Mouse (Mus musculus): Measurements from ENCODE around the gene Stx8. TPM values are rescaled to one million over a fixed set of nuclear protein-coding genes. Genes with fewer than 3 reads are reported as not detected.
A peak's percentile ranks its signal among the peaks of the same experiment; 100 is the strongest.

Gene Stx8
- polyA plus RNA-seq, 1 experiment from 2014 or later: 69.7 TPM

DNA sequence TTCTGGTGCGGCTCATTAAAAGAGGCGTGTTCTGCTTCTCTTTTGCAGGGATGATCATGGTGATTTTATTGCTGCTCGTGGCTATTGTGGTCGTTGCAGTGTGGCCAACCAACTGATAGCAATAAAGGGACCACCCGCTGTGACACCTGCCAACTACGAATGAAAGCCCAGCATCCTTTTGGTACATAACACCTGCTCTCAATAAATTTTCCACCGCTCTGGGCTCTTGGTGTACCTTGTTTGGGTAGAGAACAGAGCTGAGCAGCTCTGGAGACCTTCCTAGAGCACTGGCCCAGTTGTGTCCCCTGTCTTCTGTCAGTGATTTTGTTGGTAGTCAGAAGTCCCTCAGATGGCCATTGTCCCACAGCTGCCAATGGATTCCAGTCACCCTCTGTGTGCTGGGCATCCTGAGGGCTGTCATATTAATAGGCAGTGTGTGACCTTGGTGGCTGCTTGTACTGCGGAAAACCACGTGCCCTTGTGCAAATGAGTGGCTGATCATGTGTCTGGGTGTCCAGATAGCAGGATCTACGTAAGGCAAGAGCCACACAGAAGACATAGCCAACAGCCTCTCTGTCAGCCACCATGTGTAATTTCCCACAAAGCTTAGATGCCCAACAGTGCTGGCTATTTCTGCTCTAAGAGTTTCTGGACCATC, 237.8 kb downstream of the Stx8 start:
- no peak overlapping the region for H3K4me2 ChIP-seq (ENCODE audit: low read depth, low read length)
- 68% methylated on average over 10 of the region's 10 CpGs for WGBS
- H3K27me3 ChIP-seq (ENCODE audit: control insufficient read depth, insufficient read depth, low read length): no peaks in the 10 kb centered on the region
- no peaks in the 10 kb centered on the region for H3K36me3 ChIP-seq (ENCODE audit: control insufficient read depth, insufficient read depth, low read length)
- no peak overlapping the region for H3K4me3 ChIP-seq (replicated peaks; ENCODE audit: low read length)
- ATAC-seq (ENCODE audit: insufficient read depth, low FRiP score): no peak
- H3K9me3 ChIP-seq (replicated peaks; ENCODE audit: control insufficient read depth, low read length): no peaks in the 10 kb centered on the region
- no peak overlapping the region for H3K9ac ChIP-seq (ENCODE audit: low read length)
- H3K4me1 ChIP-seq (ENCODE audit: control insufficient read depth, insufficient read depth, low read length): peaks cover 39% of the 10 kb centered on the region
- no peak overlapping the region for H3K27ac ChIP-seq (ENCODE audit: low read length)

DNA sequence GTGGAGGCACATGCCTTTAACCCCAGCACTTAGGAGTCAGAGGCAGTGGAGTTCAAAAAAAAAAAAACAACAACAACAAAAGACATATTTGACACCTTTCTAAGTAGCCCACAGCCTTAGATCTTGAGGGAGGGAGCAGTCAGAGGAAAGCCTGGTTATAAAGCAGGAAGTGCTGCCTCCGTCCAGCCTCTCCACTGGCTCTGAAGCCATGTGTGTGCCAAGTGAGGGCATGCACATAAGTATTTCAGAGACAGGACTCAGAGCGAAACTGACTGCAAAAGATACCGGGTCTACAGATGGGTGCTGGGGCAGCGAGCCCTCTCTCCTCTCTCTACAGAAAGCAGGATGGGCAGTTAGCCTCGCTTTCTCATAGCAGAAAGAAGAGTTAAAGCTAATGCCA, 238.4 kb downstream of the Stx8 start:
- H3K27ac ChIP-seq (ENCODE audit: low read length): 0 out of 2 replicates have a peak overlapping the region, but pooled peaks have one; percentile 13
- WGBS: 65% methylated on average over 5 of the region's 5 CpGs
- H3K4me1 ChIP-seq (ENCODE audit: control insufficient read depth, insufficient read depth, low read length): peaks cover 36% of the 10 kb centered on the region
- peak overlapping the region; percentile 23; the same call in 1 of the 2 replicates for H3K9ac ChIP-seq (ENCODE audit: low read length)
- H3K4me2 ChIP-seq (ENCODE audit: low read depth, low read length): no peak overlapping the region
- ATAC-seq (ENCODE audit: insufficient read depth, low FRiP score): no peak
- no peaks in the 10 kb centered on the region for H3K27me3 ChIP-seq (ENCODE audit: control insufficient read depth, insufficient read depth, low read length)
- no peaks in the 10 kb centered on the region for H3K36me3 ChIP-seq (ENCODE audit: control insufficient read depth, insufficient read depth, low read length)
- no peak overlapping the region for H3K4me3 ChIP-seq (replicated peaks; ENCODE audit: low read length)
- no peaks in the 10 kb centered on the region for H3K9me3 ChIP-seq (replicated peaks; ENCODE audit: control insufficient read depth, low read length)

- no peak for ATAC-seq (ENCODE audit: insufficient read depth, low FRiP score)
These were observed 239.7 kb downstream of the Stx8 start for GRCm38 (mm10) chr11:68205572-68206229.

GRCm38 (mm10) chr11:68208023-68208422, 242.0 kb downstream of the Stx8 start:
- Histone ChIP-seq H3K4me2 (ENCODE audit: low read depth, low read length) (no peak overlapping the region), H3K27me3 (ENCODE audit: control insufficient read depth, insufficient read depth, low read length) (no peaks in the 10 kb centered on the region), H3K9ac (ENCODE audit: low read length) (no peak overlapping the region; the same call in 1 of the 2 replicates), H3K4me1 (ENCODE audit: control insufficient read depth, insufficient read depth, low read length) (peaks cover 31% of the 10 kb centered on the region), H3K4me3 (replicated peaks; ENCODE audit: low read length) (no peak overlapping the region), H3K9me3 (replicated peaks; ENCODE audit: control insufficient read depth, low read length) (no peaks in the 10 kb centered on the region), H3K36me3 (ENCODE audit: control insufficient read depth, insufficient read depth, low read length) (no peaks in the 10 kb centered on the region), H3K27ac (ENCODE audit: low read length) (peak overlapping the region; percentile 82)
- WGBS: 64% methylated on average over 2 of the region's 2 CpGs
- no peak for ATAC-seq (ENCODE audit: insufficient read depth, low FRiP score)

More at GRCm38 (mm10) chr11:68205572-68206229, 239.7 kb downstream of the Stx8 start:
- Histone ChIP-seq H3K4me1 (ENCODE audit: control insufficient read depth, insufficient read depth, low read length) (peaks cover 27% of the 10 kb centered on the region), H3K27me3 (ENCODE audit: control insufficient read depth, insufficient read depth, low read length) (no peaks in the 10 kb centered on the region), H3K4me2 (ENCODE audit: low read depth, low read length) (no peak overlapping the region), H3K9ac (ENCODE audit: low read length) (no peak overlapping the region; the same call in 1 of the 2 replicates), H3K4me3 (replicated peaks; ENCODE audit: low read length) (no peak overlapping the region), H3K9me3 (replicated peaks; ENCODE audit: control insufficient read depth, low read length) (no peaks in the 10 kb centered on the region), H3K27ac (ENCODE audit: low read length) (0 out of 2 replicates have a peak overlapping the region, but pooled peaks have one; percentile 3), H3K36me3 (ENCODE audit: control insufficient read depth, insufficient read depth, low read length) (no peaks in the 10 kb centered on the region)
- 82% methylated on average over 10 of the region's 10 CpGs for WGBS

GRCm38 (mm10) chr11:68208582-68208981, 242.6 kb downstream of the Stx8 start:
- Histone ChIP-seq H3K4me2 (ENCODE audit: low read depth, low read length) (no peak overlapping the region), H3K27ac (ENCODE audit: low read length) (peak overlapping the region; percentile 82), H3K36me3 (ENCODE audit: control insufficient read depth, insufficient read depth, low read length) (no peaks in the 10 kb centered on the region), H3K27me3 (ENCODE audit: control insufficient read depth, insufficient read depth, low read length) (no peaks in the 10 kb centered on the region), H3K9me3 (replicated peaks; ENCODE audit: control insufficient read depth, low read length) (no peaks in the 10 kb centered on the region), H3K4me1 (ENCODE audit: control insufficient read depth, insufficient read depth, low read length) (peaks cover 31% of the 10 kb centered on the region), H3K4me3 (replicated peaks; ENCODE audit: low read length) (no peak overlapping the region), H3K9ac (ENCODE audit: low read length) (no peak overlapping the region; the same call in 1 of the 2 replicates)
- ATAC-seq (ENCODE audit: insufficient read depth, low FRiP score): no peak
- WGBS: 55% methylated on average over 1 of the region's 1 CpGs

DNA sequence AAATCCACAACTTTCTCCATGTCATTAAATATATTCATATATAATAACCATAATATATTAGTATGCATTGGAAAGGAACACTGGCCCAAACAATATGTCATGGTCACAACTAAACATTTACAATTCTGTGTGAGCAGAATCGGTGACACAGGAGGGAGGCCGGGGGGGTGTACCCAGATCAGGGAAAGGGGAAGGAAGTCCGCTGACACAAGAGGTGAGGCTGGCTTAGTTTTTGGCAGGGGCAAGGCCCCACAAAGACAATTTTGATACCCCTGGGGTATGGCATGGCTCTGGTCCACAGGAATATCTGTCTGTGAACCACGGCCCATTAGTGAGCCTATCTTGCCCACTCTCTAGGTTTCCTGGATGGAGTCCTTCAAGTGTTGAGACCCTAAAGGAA, 243.5 kb downstream of the Stx8 start:
- ATAC-seq (ENCODE audit: insufficient read depth, low FRiP score): no peak
- H3K4me1 ChIP-seq (ENCODE audit: control insufficient read depth, insufficient read depth, low read length): peaks cover 37% of the 10 kb centered on the region
- H3K4me3 ChIP-seq (replicated peaks; ENCODE audit: low read length): no peak overlapping the region
- H3K27me3 ChIP-seq (ENCODE audit: control insufficient read depth, insufficient read depth, low read length): no peaks in the 10 kb centered on the region
- H3K9ac ChIP-seq (ENCODE audit: low read length): 0 out of 2 replicates have a peak overlapping the region, but pooled peaks have one; percentile 31
- 56% methylated on average over 4 of the region's 4 CpGs for WGBS
- H3K27ac ChIP-seq (ENCODE audit: low read length): peak overlapping the region; percentile 82
- no peaks in the 10 kb centered on the region for H3K9me3 ChIP-seq (replicated peaks; ENCODE audit: control insufficient read depth, low read length)
- H3K4me2 ChIP-seq (ENCODE audit: low read depth, low read length): no peak overlapping the region
- H3K36me3 ChIP-seq (ENCODE audit: control insufficient read depth, insufficient read depth, low read length): no peaks in the 10 kb centered on the region

- Histone ChIP-seq H3K9me3 (replicated peaks; ENCODE audit: control insufficient read depth, low read length) (no peaks in the 10 kb centered on the region), H3K27ac (ENCODE audit: low read length) (no peak overlapping the region), H3K36me3 (ENCODE audit: control insufficient read depth, insufficient read depth, low read length) (no peaks in the 10 kb centered on the region), H3K9ac (ENCODE audit: low read length) (no peak overlapping the region), H3K4me2 (ENCODE audit: low read depth, low read length) (no peak overlapping the region), H3K4me3 (replicated peaks; ENCODE audit: low read length) (no peak overlapping the region), H3K4me1 (ENCODE audit: control insufficient read depth, insufficient read depth, low read length) (peaks cover 44% of the 10 kb centered on the region), H3K27me3 (ENCODE audit: control insufficient read depth, insufficient read depth, low read length) (no peaks in the 10 kb centered on the region)
- WGBS: 89% methylated on average over 5 of the region's 5 CpGs
- no peak for ATAC-seq (ENCODE audit: insufficient read depth, low FRiP score)
These were observed 244.7 kb downstream of the Stx8 start for GRCm38 (mm10) chr11:68210714-68211113.

GRCm38 (mm10) chr11:68211924-68212578, 246.1 kb downstream of the Stx8 start:
- Histone ChIP-seq H3K36me3 (ENCODE audit: control insufficient read depth, insufficient read depth, low read length) (no peaks in the 10 kb centered on the region), H3K9ac (ENCODE audit: low read length) (peak overlapping the region; percentile 52; the same call in 1 of the 2 replicates), H3K4me3 (replicated peaks; ENCODE audit: low read length) (no peak overlapping the region), H3K27ac (ENCODE audit: low read length) (peak overlapping the region; percentile 64), H3K4me2 (ENCODE audit: low read depth, low read length) (no peak overlapping the region), H3K9me3 (replicated peaks; ENCODE audit: control insufficient read depth, low read length) (no peaks in the 10 kb centered on the region), H3K4me1 (ENCODE audit: control insufficient read depth, insufficient read depth, low read length) (peaks cover 52% of the 10 kb centered on the region), H3K27me3 (ENCODE audit: control insufficient read depth, insufficient read depth, low read length) (no peaks in the 10 kb centered on the region)
- ATAC-seq (ENCODE audit: insufficient read depth, low FRiP score): peak; percentile 30; the same call in 1 of the 2 replicates
- 33% methylated on average over 8 of the region's 8 CpGs for WGBS

GRCm38 (mm10) chr11:68213896-68214295, 247.9 kb downstream of the Stx8 start:
- WGBS: 64% methylated on average over 3 of the region's 3 CpGs
- no peak overlapping the region for H3K4me2 ChIP-seq (ENCODE audit: low read depth, low read length)
- no peaks in the 10 kb centered on the region for H3K36me3 ChIP-seq (ENCODE audit: control insufficient read depth, insufficient read depth, low read length)
- H3K4me1 ChIP-seq (ENCODE audit: control insufficient read depth, insufficient read depth, low read length): peaks cover 41% of the 10 kb centered on the region
- ATAC-seq (ENCODE audit: insufficient read depth, low FRiP score): no peak
- no peaks in the 10 kb centered on the region for H3K27me3 ChIP-seq (ENCODE audit: control insufficient read depth, insufficient read depth, low read length)
- H3K4me3 ChIP-seq (replicated peaks; ENCODE audit: low read length): no peak overlapping the region
- no peak overlapping the region for H3K9ac ChIP-seq (ENCODE audit: low read length)
- H3K27ac ChIP-seq (ENCODE audit: low read length): no peak overlapping the region
- H3K9me3 ChIP-seq (replicated peaks; ENCODE audit: control insufficient read depth, low read length): no peaks in the 10 kb centered on the region

All from stomach, embryonic 16.5 days (tissue).